Mouse (Mus musculus) intestine, embryonic 16.5 days (tissue): ENCODE results near the gene Ttll11. TPM values are rescaled to one million over a fixed set of nuclear protein-coding genes. Genes with fewer than 3 reads are reported as not detected.

Source experiments
- ATAC-seq: fragments of 200-750 bp; cut with Nextera tagmentation; 2 replicates; pipeline ENCODE4 v1.8.0; 2017; ENCODE audit warnings: moderate TSS enrichment, moderate library complexity
- H3K27ac ChIP-seq: fragments of 300-500 bp; sonication (generic); 2 replicates; pipeline ENCODE4 v1.5.1; 2014; ENCODE audit warnings: mild to moderate bottlenecking, low read length
- H3K27me3 ChIP-seq: fragments of 300-500 bp; sonication (generic); replicated peaks from 2 replicates; pipeline ENCODE4 v1.6.1; 2014; ENCODE audit warnings: low read length, control low read depth, mixed read lengths; ENCODE audit not compliant: control insufficient read depth, insufficient read depth
- H3K36me3 ChIP-seq: fragments of 300-500 bp; sonication (generic); 2 replicates; pipeline ENCODE4 v1.6.1; 2014; ENCODE audit warnings: low read length, control low read depth; ENCODE audit not compliant: control insufficient read depth, insufficient read depth
- H3K4me1 ChIP-seq: fragments of 300-500 bp; sonication (generic); 2 replicates; pipeline ENCODE4 v1.6.1; 2014; ENCODE audit warnings: low read length, control low read depth, mixed read lengths; ENCODE audit not compliant: control insufficient read depth, insufficient read depth
- H3K4me2 ChIP-seq: fragments of 300-500 bp; sonication (generic); 2 replicates; pipeline ENCODE4 v1.6.1; 2014; ENCODE audit warnings: low read depth, low read length, control low read depth
- H3K4me3 ChIP-seq: fragments of 300-500 bp; sonication (generic); 2 replicates; pipeline ENCODE4 v1.5.1; 2014; ENCODE audit warnings: mild to moderate bottlenecking, low read length
- H3K9ac ChIP-seq: fragments of 300-500 bp; sonication (generic); 2 replicates; pipeline ENCODE4 v1.6.1; 2014; ENCODE audit warnings: low read depth, low read length
- H3K9me3 ChIP-seq: fragments of 300-500 bp; sonication (generic); 2 replicates; pipeline ENCODE4 v1.6.1; 2016; ENCODE audit warnings: low read length, control low read depth; ENCODE audit not compliant: control insufficient read depth
- WGBS: fragments of 180-500 bp; shearing (Covaris S2); extraction: QIAGEN DNeasy Blood & Tissue Kit; methylation state at CpG from one replicate; pipeline ENCODE4 v1.1.7; 2014; 5-methylcytosine and 5-hydroxymethylcytosine counted together
- polyA plus RNA-seq: library from polyadenylated mRNA; unstranded; fragments of >200 nt; fragmentation: Nextera tagmentation; extraction: Ambion mirVana; gene quantifications from 2 replicates; pipeline ENCODE4 v1.2.1, GENCODE M21; 2015

The Ttll11 gene
- polyA plus RNA-seq, 1 experiment from 2014 or later = 0.10 TPM

DNA sequence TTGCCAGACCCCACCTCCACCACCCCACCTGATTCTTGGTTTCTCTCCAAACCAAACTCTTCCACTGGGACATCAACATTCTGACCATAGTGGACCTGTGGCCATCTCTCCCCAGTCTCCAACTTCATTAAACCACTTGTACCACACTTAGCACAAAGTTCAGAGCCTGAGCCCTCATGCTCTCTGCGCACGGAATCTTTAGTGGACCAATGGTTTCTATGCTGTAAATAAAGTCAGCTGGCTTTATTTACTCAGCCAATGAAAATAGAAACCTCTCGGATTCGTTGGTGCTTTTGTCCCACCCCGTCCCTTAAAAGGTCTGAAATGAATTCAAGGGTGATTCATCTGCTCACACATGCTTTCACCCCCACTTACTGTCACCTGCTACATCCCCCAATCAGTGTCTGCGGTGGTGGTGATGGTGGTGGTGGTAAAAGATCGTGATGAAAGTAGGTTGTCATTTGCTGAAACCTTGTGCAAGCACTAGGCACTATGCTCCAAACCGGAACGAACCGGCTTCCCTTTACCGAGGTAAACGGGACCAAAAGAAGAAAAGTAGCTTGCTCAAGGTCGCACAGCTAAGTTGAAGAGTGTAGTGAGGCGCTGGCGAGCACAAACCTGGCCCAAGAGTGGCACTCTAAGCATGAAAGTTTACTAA, 1.3 kb downstream of the Ttll11 start:
- H3K9ac ChIP-seq = peak overlapping the region; percentile 90
- peak overlapping the region; percentile 14; the same call in 1 of the 2 replicates for H3K27ac ChIP-seq
- peak; percentile 21 for ATAC-seq
- H3K36me3 ChIP-seq = no peaks in the 10 kb centered on the region
- no peaks in the 10 kb centered on the region for H3K9me3 ChIP-seq
- peak overlapping the region; percentile 87 for H3K4me3 ChIP-seq
- WGBS = 16% methylated on average over 15 of the region's 15 CpGs
- H3K27me3 ChIP-seq = 0 out of 2 replicates have a peak, but pooled peaks cover 2% of the 10 kb centered on the region
- H3K4me2 ChIP-seq = peak overlapping the region; percentile 99
- H3K4me1 ChIP-seq = peaks cover 8% of the 10 kb centered on the region

DNA sequence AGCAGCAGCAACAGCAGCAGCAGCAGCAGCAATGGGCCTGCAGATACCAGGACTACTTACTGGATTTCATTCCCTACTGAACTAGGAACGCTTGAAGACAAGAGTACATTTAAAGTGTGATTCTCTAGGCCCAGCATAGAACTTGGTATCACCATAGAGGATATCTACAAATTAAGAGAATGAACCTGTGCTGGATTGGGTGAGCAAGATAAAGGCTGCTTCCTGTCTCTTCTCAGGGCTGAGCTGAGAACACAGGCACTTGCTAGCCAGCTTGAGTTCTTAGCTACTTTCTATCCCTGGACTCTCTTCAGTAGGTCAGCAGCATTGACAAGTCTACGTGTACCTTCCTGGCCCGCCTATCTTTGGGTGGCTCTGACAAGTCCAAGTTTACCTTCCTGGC, 2.0 kb downstream of the Ttll11 start:
- 86% methylated on average over 3 of the region's 3 CpGs for WGBS
- no peaks in the 10 kb centered on the region for H3K9me3 ChIP-seq
- H3K4me3 ChIP-seq = 0 out of 2 replicates have a peak overlapping the region, but pooled peaks have one; percentile 87
- no peak for ATAC-seq
- no peaks in the 10 kb centered on the region for H3K36me3 ChIP-seq
- H3K27me3 ChIP-seq = 0 out of 2 replicates have a peak, but pooled peaks cover 1% of the 10 kb centered on the region
- no peak overlapping the region for H3K9ac ChIP-seq
- peaks cover 8% of the 10 kb centered on the region for H3K4me1 ChIP-seq
- no peak overlapping the region for H3K27ac ChIP-seq
- peak overlapping the region; percentile 99; the same call in 1 of the 2 replicates for H3K4me2 ChIP-seq

DNA sequence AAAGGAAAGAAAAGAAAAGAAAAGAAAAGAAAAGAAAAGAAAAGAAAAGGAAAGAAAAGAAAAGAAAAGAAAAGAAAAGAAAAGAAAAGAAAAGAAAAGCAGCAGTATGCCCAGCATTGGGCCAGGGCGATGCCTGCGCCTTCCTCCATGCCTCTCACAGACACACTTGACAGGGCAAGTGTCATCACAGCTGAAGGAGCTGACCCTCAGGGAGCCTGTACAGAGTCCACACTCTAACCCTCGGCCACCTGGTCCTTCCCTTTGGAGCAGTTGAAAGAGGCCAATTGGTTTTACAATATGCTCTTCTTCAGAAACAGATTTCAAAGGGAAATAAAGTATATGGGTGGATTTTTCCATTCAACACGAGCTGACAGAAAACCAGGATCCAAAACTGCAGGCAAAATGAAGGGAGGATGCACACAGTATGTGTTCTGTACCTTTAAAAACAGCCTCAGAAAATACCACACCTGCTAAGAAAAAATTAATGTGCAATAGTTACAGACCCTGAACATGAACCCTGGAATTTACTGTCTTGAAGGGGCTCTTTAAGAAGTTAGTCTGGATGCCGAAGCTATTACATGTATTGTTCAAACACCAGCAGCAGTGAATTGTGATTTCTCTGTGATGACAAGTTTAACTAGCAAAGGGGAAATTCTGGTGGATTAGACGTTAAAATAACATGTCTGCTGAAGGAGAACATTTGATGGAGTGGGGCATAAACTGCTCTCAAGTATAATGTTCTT, 7.3 kb downstream of the Ttll11 start:
- 56% methylated on average over 6 of the region's 6 CpGs for WGBS
- no peaks in the 10 kb centered on the region for H3K36me3 ChIP-seq
- no peak overlapping the region for H3K4me3 ChIP-seq
- H3K4me2 ChIP-seq = no peak overlapping the region
- H3K9ac ChIP-seq = no peak overlapping the region
- no peaks in the 10 kb centered on the region; the same call in 1 of the 2 replicates for H3K4me1 ChIP-seq
- ATAC-seq = no peak
- no peak overlapping the region for H3K27ac ChIP-seq
- no peaks in the 10 kb centered on the region for H3K9me3 ChIP-seq
- no peaks in the 10 kb centered on the region for H3K27me3 ChIP-seq

DNA sequence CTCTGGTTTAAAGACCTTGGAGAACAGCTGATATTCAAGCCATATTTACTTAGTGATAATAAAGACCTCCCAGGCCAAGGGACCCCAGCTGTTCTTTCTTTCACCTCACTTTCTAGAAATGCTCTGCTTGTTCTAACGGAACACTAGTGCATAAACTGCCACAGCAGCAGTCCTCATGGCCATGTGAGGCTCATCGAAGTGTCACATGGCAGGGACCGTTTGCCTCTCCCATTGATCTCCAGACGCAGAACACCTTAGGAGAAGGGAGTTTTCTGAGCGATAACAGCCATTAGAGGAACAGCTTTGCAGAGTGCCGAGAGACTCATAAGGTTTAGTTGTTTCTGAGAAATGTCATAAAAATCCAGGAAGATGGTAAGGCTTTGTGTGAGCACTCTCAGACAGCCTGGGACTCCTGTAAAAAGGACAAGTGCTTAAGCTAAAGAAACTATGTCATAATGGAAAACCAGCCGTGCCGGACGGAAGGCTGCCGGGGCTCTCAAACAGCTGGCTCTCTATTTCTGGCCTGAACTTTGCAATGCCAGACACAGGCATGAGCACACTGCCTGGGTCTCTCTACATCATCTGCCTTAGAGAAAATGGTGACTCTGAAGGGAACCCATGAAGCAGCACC, 13.7 kb downstream of the Ttll11 start:
- no peaks in the 10 kb centered on the region for H3K36me3 ChIP-seq
- no peak for ATAC-seq
- H3K27me3 ChIP-seq = no peaks in the 10 kb centered on the region
- H3K27ac ChIP-seq = no peak overlapping the region
- H3K4me2 ChIP-seq = no peak overlapping the region
- H3K4me3 ChIP-seq = no peak overlapping the region
- 60% methylated on average over 10 of the region's 10 CpGs for WGBS
- H3K4me1 ChIP-seq = 0 out of 2 replicates have a peak, but pooled peaks cover 2% of the 10 kb centered on the region
- H3K9ac ChIP-seq = no peak overlapping the region
- H3K9me3 ChIP-seq = no peaks in the 10 kb centered on the region

DNA sequence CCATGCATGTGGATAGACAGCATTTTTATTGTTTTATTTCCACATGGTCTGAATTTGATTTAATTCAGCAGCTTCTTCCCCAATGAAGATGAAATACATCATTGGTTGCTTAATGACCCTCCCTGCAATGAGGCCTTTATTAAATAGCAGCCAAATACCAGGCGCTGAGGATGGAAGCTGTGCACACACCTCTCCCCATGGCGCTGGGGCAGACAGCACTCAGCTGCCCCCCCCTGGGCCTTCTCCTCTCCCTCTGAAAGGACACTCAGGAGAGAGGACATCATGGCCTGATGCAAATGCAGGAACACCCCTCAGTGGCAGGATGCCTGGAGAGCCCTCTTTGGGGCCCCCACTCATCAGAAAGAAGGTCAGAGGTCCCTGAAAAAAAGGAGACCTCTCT, 16.4 kb downstream of the Ttll11 start:
- Histone ChIP-seq H3K9me3 (no peaks in the 10 kb centered on the region), H3K4me2 (no peak overlapping the region), H3K36me3 (no peaks in the 10 kb centered on the region), H3K27ac (no peak overlapping the region), H3K4me1 (0 out of 2 replicates have a peak, but pooled peaks cover 2% of the 10 kb centered on the region), H3K9ac (no peak overlapping the region), H3K4me3 (no peak overlapping the region), H3K27me3 (no peaks in the 10 kb centered on the region)
- ATAC-seq = no peak
- WGBS = 66% methylated on average over 2 of the region's 2 CpGs

DNA sequence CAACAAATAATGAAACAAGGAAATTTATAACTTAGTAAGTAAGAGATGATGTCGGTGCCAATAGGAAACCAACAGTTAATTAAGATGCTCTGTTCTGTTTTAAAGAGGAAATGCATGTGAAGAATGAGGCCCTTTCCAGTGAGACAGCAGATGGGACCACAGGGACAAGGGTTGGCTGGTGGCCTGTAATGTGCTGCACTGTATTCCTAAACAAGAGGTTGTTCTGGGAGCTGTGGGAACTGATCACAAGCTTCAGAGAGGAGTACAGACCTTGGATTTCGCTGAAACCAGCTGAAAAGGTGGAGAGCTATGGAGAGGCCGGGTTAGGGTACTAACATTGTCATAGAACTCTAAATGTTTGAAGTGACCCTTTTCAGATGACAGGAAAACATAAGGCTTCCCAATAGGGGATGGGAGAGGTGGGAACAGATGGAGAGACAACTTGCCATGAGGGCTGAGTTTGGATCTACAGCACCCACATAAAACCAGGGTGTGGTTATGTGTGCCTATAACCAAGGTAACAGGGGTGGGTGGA, 18.1 kb downstream of the Ttll11 start:
- 72% methylated on average over 3 of the region's 3 CpGs for WGBS

DNA sequence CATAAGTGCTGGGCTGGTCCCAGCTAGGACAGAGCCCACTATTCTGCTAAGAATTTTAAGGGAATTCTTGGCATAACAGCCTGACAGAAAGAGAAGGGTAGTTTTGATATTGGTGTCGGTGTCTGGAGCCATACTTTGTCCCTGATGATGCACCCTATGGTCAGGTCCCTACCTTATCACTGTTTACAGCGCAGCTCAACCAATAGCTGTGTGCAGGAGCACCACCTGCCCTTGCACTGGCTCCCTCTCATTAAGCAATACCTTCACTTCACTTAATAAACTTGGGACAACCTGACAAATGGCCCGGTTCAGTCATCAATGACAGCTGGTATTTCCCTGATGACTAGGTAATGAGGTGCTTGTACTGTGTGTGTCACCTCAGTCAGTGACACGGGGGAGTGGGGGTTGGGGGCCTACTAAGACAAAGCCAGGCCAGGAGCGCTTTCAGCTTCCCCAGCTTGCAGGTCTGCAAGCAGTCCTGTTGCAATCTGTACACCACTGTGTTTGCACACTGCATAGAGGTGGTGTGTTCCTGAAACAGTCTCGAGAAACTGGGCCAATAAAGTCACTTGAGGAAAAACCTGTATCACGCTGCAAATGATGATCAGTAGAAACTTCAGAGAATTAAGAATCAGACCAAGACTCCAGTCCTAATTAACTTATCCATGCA, 22.1 kb downstream of the Ttll11 start:
- Histone ChIP-seq H3K9me3 (no peaks in the 10 kb centered on the region), H3K36me3 (no peaks in the 10 kb centered on the region), H3K9ac (no peak overlapping the region), H3K27ac (no peak overlapping the region), H3K27me3 (no peaks in the 10 kb centered on the region), H3K4me1 (no peaks in the 10 kb centered on the region), H3K4me2 (no peak overlapping the region), H3K4me3 (no peak overlapping the region)
- WGBS = 64% methylated on average over 7 of the region's 7 CpGs
- no peak for ATAC-seq

More for the DNA sequence above, 18.1 kb downstream of the Ttll11 start:
- H3K36me3 ChIP-seq = no peaks in the 10 kb centered on the region
- no peak overlapping the region for H3K9ac ChIP-seq
- no peak overlapping the region for H3K4me3 ChIP-seq
- no peak overlapping the region for H3K4me2 ChIP-seq
- H3K27ac ChIP-seq = no peak overlapping the region
- H3K27me3 ChIP-seq = no peaks in the 10 kb centered on the region
- no peak for ATAC-seq
- H3K9me3 ChIP-seq = no peaks in the 10 kb centered on the region
- H3K4me1 ChIP-seq = 0 out of 2 replicates have a peak, but pooled peaks cover 2% of the 10 kb centered on the region

DNA sequence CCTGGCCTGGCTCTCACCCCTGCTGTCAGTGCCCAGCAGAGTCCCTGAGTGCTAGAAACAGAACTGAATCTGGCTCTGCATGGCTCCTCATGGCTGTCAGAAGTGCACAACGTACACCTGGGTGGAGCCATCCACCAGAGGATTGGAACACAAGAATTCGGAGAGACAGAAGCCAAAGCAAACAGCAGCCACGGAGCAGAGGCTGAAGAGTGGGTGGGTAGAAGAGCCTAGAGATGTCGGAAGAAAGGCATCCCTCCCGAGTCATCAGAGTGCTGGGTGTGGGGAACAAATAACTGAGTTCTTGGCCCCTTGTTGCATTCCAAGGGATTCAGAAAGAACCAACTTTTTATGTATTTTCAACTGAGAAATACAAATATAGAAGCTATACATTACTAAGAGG, 24.5 kb downstream of the Ttll11 start:
- H3K4me3 ChIP-seq = no peak overlapping the region

More for the DNA sequence above, 24.5 kb downstream of the Ttll11 start:
- Histone ChIP-seq H3K9ac (no peak overlapping the region), H3K36me3 (no peaks in the 10 kb centered on the region), H3K27me3 (no peaks in the 10 kb centered on the region), H3K4me2 (no peak overlapping the region), H3K27ac (no peak overlapping the region), H3K4me1 (no peaks in the 10 kb centered on the region), H3K9me3 (no peaks in the 10 kb centered on the region)
- no peak for ATAC-seq
- 38% methylated on average over 5 of the region's 5 CpGs for WGBS
